Mouse (Mus musculus) ovary, adult 18-20 months (tissue): ENCODE measurements at regions not wholly inside any gene's neighbourhood (a gene's known extent, or its start where the extent isn't known, plus 50 kb on each side); places are given as distances from the start of the nearest gene placed in this dataset.
A peak's percentile ranks its signal among the peaks of the same experiment; 100 is the strongest.

Experiments
- DNase-seq: peaks from one replicate; pipeline ENCODE4 v3.0.0; 2022; ENCODE audit warnings: low spot score, mixed read lengths

DNA sequence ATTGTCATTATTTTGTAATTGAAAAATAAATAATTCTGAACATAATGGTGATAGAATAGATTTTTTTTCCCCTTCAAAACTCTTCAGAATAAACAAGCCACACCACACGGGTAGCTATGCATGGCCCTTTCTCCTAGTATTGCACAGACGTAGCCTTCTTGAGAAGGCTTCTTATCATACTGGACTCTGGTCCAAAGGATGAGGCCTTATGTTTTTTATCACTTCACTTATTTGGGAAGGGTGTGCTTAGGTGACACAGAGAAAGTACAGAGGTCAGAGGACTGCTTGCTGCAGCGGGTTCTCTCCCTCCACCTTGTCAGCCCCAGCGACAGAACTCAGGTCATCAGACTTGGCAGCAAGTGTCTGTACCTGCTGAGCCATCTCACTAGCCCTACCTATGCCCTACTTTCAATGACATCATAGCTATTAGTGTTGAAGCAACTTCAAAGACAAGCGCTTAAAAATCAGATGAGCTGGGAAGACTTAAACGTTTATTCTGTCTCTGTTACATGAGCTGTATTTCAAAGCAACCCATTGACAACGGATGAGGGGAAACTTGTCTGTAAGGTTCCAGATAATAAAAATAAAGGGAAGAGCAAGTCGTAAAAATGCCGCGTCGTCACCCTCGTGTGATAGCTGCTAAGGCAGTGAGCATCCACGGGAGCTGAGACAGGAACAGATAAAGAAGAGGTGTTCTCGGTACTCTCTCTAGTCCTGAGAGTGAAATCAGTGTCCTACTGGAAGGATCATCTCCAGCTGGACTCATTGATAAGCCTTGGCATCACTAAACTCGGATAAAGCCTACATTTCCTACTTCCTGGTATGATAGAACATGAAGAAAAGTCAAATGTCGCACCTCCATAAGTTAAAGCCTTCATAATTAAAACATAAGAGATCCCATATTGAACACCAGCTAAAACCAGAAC is 226.2 kb downstream of the Sp3 start:
- DNase-seq = no peak

DNA sequence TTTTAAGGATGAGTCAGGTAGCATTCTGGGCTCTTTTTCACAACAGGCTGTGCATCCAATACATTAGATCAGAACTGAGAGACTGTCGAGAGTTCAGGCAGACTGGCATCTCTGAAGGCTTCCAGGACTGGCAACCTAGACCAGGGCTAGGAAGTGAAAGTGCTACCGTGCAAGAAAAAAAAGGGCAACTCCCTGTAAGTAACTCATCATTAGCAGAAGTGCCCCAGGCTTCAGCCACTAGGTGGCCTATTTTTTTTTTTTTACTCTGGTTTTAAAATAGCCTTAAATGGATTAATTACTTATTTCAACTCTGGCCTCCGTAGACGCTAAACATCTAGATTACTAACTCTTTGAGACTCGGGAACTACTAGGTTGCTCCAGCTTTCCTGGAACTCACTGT is 216.8 kb downstream of the Sp3 start:
- DNase-seq = no peak

DNA sequence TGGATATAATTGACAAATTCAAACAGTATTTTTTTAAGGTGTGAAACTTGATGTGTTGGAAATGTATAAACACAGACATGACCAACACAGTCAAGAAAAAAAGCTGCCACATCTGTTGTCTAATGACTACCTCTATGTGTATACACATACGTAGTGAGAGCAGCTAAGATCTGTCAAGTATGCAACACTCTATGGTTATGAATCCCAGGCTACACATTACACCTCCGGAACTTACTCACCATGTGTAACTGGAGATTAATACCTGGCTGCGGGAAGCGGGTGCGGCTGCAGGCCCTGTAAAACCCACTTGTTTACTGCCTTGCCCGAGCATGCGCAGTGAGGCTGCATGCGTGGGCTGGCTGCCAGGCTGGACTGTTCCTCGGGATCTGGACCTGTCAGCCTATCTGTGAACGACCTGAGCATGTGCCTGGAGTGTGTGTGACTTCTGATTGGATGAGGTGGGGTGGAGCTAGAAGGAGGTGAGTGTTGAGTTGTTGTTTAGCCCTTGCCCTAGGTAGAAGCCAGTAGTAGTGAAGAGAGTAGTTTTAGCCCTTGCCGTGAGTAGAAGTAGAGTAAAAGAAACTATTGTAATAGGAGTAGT is 211.1 kb downstream of the Sp3 start:
- no peak for DNase-seq

DNA sequence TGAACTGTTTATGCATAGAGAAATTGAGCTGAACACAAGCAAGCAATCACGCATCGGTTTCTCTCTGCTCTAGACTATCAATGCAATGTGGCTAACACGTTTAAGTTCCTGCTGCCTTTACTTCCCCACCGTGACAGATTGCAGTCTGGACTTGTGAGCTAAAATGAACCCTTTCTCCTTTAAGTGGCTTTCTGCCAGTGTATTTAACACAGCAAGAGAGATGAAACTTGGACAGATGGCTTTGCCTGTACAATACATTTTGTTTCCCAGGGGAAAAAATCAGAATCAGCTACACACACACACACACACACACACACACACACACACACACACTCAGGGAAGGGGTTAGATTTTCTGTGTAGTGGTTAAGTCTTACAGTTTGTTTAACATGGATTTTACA is 206.8 kb downstream of the Sp3 start:
- DNase-seq = no peak

DNA sequence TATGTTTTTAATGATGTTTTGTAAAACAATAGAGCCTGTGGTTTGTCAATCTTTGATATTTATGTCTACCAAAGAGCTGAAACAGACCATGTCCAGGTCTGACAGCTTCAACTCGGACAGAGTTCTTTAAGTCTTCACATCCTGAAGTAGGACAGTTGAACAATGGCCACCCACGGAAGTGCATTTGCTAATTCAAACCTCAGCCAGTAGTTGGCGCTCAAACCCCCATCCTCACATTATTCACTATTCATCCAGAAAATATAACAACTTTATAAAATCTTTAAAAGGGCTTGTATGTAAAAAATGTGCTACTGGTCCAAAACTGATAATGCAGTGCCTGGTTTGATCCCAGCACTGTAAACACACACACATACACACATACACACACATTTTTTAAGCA is 202.9 kb downstream of the Sp3 start:
- DNase-seq = no peak

DNA sequence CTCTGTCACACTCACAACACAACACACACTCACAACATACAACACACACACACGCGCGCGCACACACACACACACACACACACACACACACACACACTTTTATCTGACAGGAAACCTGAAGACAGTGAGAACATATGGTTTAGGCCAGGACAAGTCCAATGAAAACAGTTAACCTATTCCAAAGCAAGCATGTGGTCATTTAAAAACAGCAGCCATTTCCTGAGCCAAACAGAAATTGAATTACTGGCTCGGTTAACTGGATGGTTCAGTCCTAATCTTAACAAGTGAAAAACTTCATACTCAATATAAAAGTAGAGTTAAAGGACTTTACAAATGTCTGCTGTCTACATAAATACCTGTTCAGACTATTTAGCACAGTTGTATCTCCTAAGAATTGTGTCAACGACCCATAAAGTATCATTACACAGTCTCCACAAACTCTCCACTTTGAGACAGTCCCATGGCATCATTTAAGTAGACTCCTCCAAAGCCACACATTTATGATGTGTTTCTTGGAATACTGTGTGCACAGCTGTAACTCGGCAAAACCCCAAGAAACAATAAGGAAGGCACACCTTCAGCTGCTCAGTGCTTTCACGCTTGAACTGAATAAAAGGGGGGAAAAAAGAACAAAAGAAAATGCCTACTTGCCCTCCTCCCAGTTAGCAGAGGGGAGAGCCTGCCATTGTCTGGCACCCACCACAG is 202.3 kb downstream of the Sp3 start:
- no peak for DNase-seq

DNA sequence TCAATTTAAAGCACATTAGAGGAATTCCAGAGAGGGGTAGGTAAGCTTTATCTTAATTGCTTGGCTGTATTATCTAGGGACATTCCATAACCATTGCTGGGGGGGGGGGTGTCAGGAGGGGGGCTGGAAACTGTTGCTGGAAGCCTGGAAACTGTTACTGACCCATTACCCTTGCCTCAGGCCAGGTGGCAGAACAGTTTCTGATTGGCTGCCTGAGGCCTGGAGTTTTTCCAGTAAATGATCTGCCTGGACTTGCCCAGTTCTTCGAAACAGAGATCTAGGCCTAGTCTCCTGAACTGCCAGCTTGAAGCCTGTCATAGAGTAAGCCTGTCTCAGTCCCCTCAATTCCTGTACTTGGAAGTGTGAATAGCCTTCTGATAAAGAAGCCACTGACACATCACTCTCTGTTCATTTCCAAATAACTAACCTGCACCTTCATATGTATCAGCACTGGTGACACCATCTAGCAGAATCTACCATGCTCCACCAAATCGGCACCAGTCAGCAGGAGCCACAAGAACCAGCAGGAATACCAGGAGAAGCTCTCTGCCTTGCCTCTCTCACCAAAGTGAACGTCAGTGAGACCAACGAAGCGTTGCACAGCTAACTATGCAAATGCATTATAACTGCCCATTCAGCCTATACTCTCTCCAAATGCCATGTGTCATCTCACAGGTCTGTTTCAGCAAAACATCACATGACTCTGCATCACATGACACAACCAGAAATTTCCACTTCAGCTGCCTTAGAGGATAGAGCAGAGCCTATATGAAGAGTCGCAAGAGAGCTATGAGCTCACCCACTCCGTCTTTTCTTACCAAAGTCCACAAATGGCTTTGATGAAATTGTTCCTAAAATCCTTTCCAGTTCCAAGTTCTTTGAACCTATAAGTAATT is 200.7 kb downstream of the Sp3 start:
- no peak for DNase-seq

DNA sequence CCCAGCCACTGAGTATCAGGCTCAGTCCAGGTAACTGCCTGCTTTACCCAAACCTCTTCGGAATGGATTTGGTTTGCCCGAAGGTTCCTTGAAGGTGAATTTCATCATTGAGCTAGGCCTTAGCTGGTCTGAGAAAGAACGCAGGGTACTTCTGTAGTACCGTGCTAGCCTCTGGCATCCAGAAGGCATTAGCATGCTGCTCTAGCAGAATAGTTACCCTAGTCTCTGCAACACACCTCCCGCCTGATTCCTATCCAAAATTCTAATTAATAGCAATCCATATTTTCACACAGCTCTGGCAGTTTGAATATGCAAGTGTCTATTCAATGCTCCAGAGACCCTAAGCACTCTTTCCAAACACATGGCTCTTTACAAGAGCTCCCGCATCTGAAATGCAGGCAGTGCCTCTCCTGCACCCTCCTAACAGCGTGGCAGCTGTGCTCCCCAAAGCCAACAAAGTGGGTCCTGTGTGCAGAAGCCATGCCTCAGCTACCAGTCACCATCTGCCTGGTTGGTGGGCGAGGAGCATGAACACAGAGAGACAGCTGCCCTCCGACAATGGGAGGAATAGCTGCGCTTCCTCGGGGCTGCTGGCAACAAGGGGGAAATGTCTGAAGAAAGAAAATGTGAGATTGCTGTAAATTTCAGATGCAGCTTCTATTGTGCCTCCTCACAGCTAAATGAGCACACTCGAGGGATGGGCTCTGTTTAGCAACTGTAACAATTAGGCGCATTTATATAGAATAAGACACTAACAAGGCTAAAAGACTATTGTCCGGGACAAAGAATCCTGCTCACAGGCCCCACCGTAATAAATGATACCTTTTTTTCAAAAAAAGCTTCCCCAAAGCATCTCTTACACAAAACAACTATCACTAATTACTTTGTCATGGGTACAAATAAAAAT is 198.6 kb downstream of the Sp3 start:
- no peak for DNase-seq

DNA sequence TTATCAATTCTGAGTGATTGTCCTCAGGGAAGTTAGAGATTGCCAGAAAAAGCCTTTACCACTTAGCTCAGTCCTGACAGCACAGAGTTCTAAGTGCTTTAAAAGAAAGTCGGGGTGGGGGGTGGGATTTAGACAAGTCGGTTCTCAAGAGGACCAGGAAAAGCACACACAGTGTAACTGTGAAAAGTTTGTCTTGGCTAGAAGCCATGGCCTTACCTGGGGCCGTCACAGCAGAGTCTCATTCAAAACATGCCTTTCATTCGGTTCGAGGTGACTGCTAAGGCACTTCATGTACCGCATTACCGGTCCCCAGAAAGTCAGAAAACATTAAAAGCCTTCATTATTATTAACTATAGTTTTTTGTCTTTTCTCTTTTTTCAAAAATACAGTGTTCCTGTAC is 197.9 kb downstream of the Sp3 start:
- DNase-seq = no peak

DNA sequence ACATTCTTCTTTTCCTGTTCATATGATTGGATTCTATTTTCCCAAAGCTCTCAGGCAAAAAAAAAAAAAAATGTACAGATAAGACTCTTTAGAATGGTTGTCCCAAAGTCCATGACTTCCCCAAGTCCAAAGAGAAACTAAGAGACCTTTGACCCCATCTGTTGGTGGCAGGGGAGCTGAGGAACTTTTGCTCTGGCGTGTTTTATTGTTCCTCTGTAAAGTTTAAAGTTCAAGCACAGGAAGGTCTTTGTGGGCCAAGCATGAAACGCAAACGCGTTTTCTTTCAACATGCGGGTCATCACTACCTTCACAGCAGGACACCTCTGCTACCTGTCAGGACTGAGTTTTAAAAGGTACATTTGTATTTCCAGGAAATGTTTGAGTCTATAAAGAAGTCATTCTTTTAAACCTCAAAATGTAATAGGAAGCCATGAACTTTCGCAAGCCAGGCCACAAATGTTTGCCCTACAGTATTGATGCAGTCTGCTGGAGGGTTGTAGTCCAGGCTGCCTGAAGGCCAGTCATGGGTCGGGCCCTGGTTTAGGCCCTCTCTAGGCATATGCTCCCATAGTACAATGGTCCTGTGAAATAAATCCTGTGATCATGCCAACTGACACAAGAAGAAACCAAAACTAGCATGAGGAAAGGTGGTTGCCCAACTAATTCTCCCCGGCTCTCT is 194.7 kb downstream of the Sp3 start:
- DNase-seq = no peak

DNA sequence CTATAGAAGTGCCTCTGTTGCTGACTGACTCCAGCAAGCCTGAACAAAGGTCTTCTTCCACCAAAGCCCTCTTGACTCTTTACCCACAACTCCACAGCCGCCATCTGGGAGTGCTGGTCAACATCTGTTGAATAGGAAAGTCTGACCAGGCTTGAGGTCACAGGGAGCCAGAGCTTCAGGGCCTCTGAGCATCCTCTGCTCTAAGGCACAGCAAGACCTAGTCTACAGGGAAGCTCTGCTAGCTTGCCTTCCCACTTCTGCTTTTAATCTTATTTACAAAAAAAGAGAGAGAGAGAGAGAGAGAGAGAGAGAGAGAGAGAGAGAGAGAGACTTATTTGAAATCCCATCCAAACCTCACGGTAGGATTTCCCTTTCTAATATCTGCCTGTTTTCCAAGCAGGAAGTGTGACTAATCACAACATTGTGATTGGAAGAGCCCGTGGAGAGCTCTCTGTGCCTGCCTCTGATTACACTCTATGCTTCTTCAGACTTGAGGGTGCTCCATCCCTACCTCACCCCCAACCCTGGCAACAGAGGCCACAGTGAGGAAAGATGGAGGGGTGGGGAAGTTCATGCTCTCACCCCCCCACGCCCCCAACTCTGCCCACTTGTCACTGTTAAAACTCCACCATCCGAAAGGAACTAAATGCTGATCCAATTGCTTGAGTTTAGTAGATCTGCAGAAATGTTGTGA is 194.1 kb downstream of the Sp3 start:
- no peak for DNase-seq

DNA sequence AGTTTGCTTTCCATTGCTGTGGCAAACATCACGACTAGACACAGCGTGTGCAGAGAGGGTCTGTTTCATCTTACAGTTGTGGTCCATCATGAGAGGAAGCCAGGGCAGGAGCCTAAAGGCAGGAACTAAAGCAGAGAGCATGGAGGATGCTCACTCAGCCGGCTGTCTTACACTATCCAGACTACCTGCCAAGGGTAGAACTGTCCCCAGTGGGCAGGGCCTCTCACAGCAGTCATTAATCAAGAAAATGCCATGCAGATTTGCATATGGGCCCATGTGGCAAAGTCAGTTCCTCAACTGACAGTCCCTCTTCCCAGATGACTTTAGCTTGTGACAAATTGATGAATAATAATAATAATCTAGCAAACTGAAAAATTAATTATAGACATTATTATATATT is 192.6 kb downstream of the Sp3 start:
- DNase-seq = no peak

DNA sequence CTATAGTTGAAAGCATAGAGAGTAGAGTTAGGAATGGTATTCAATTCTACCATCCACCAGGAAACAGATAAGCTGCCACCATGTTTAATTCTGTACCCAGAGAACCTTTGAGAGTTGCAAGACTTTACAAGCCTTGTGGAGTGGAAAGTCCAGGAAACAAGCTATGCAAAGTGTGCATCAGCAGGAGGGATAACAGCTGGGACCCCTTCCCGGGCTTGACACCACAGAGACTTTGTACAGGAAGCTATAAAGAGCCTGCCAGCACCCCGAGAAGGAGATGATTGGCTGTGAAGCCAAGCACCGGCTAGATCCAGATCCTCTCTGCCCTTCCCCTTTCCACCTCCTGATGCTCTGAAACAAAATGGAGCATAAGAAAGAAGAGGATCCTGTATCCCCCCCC is 188.8 kb downstream of the Sp3 start:
- DNase-seq = no peak

DNA sequence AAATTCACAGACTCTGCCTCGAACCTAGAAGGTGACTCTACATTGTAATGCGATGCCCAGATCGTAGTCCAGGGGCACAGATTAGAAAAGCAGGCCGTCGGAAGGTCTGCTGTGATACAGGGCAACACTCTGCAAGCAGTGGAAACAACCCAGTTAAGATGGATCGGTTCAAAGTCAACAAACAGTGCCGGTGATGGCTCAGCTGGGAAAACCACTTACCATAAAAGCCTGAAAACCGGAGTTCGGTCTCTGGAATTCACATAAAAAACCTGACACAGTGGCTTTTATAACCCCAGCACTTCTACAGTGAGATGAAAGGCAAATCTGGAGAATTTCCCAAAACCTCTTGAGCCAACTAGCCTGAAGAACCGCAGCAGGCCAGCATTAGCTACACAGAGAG is 186.8 kb downstream of the Sp3 start:
- no peak for DNase-seq

DNA sequence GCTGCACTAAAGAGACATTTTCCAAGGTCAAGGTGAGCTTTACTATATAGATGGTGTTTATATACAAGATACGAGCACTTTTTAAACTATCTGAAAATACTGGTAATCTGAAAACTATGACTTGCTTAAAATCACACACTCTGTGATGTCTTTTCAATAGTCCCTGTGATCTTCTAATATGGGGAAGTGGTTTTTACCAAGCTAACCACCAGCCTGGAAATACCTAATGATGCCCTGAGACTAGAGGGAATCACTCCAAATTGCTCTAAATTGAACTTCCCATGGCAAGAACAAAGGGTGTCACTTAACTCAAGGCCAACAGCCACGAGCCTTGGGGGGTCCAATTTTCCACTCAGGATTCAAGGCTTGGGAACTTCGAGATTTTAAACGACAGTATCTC is 185.7 kb downstream of the Sp3 start:
- no peak for DNase-seq

DNA sequence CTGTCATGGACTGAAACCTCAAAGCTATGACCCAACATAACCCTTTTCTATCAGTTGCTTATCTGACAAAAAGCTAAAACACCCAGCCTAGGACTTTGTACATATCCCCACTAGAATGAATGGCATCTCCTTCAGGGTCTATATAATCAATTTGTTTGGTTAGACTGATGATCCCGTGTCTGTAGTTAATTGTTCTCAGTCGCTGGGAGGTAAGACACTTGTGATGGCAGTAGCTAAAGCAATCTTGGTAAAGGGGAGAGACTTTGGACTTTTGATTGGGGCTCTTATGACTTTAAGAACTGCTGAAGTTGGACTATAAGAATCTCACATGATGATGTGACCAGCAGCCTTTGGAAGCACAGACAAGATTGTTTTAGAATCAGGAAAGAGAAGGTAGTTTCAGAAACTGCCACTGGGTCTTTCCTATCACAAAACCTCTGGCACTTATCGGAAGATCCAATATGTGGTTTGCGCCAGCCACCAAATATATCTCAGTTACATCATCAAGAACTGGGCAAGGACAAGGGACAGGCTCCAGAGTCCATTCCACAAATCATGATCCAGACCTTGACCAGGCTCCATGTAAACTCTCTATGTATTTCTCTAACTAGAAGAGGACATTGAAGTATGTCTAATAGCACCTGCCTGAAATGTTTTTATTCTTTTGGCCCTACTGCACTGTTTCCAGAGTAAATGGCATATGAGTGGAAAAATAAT is 183.1 kb downstream of the Sp3 start:
- DNase-seq = no peak

DNA sequence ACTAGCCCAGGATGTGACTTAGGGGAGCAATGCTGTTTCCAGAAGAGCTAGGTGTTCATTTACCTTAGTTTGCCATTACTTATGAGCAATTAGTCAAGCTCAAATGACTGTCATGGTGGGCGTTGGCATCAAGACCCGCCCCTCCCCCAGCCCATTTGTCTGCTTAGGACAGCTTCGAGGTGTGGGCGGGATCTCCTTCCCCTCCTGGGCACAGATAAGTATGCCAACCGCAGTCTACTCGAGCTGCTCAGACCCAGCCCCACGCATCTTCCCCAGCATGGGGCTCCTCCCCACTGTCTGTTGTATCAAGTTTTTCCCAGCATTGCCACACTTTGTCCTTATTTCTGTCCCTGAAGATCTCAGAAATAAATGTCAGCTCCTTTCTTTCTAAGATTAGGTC is 179.6 kb downstream of the Sp3 start:
- DNase-seq = no peak

DNA sequence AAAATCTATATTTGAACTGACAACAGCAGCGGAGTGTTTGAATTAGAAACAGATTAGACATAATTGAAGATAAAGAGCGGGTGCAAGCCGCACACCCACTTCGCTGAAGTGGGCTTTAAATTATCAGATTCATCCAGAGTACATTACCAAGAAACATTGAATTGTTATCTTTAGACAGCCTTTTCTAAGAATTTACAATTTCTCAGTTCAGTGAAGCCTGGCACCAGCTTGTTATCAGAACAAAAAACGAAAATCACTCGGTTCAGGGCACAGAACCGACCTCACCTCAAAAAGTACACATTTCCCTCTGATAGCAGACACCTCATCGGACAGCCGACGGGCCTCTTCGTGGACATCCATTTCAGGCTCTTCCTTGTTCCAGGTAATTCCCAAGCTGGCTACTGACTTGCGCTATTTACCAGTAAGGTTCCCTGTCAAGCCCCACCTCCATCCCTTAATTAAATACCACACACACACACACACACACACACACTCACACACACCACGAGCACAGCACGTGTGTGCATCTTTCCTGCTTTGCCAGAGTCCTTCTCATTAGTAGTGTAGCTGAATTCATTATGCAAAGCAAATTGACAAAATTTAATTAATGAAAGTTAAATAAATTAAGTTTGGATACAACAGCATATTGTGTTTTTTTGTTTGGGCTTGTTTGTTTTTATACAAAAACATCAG is 166.8 kb downstream of the Sp3 start:
- no peak for DNase-seq

DNA sequence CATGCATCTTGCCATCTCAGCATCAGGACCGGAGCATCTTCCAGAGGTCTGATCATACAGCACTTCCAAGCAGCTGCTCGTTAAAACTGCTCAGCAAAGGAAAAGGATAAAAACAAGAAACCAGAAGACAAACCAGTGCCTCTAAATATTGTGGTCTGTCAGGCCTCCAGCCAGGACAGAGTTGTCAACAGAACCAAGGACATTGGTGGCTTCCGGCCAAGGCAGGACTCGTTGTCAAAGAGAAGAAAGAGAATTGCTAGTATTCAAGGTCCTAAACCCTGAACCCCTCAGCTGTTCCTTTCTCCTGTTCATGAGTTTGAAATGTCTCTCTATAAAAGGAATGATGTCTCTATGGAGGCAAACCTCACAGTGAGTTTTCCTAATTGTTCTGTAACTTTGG is 155.0 kb downstream of the Sp3 start:
- peak; percentile 72 for DNase-seq
